ENCODE assay signal across 9 mouse cellular contexts in genomic region chr4:126653148-126653547, GRCm38 (mm10).
"Had no signal": no experiment of that assay in that cellular context is flagged by ENCODE, and none has a peak within 500 bp of the region (broad histone marks: within the 10 kb centered on the region; RNA-seq: fewer than 3 reads in every experiment).

No protein-coding gene starts in this region.

- DNase-seq: kidney, adult 2 months; kidney, postnatal 25 days; liver, postnatal 0 days; lung, embryonic 14.5 days; thymus, adult 18-20 months; thymus, postnatal 36 days had no signal

- ATAC-seq: intestine, postnatal 0 days; liver, postnatal 0 days; lung, postnatal 0 days; midbrain, embryonic 15.5 days had no signal
